Mouse (Mus musculus) forebrain, embryonic 15.5 days (tissue): Measurements from ENCODE around the gene Muc13. TPM values are rescaled to one million over a fixed set of nuclear protein-coding genes. Genes with fewer than 3 reads are reported as not detected.

ENCODE experiments used
- ATAC-seq: fragments of 200-750 bp; cut with Nextera tagmentation; replicated peaks from 2 replicates; pipeline ENCODE4 v1.8.0; 2017; ENCODE audit warnings: mild to moderate bottlenecking, moderate TSS enrichment, moderate library complexity
- H3K27ac ChIP-seq: fragments of 300-500 bp; sonication (generic); replicated peaks from 2 replicates; pipeline ENCODE4 v1.5.1; 2015; ENCODE audit warnings: mild to moderate bottlenecking, inconsistent platforms
- H3K27me3 ChIP-seq: fragments of 300-500 bp; sonication (generic); 2 replicates; pipeline ENCODE4 v1.6.1; 2015; ENCODE audit warnings: inconsistent platforms
- H3K36me3 ChIP-seq: fragments of 300-500 bp; sonication (generic); 2 replicates; pipeline ENCODE4 v1.6.1; 2015; ENCODE audit warnings: mild to moderate bottlenecking, inconsistent platforms
- H3K4me1 ChIP-seq: fragments of 300-500 bp; sonication (generic); 2 replicates; pipeline ENCODE4 v1.6.1; 2015; ENCODE audit warnings: inconsistent platforms
- H3K4me2 ChIP-seq: fragments of 300-500 bp; sonication (generic); replicated peaks from 2 replicates; pipeline ENCODE4 v1.6.1; 2015; ENCODE audit warnings: mild to moderate bottlenecking, inconsistent platforms
- H3K4me3 ChIP-seq: fragments of 300-500 bp; sonication (generic); 2 replicates; pipeline ENCODE4 v1.5.1; 2015; ENCODE audit warnings: mild to moderate bottlenecking, inconsistent platforms
- H3K9ac ChIP-seq: fragments of 300-500 bp; sonication (generic); replicated peaks from 2 replicates; pipeline ENCODE4 v1.6.1; 2015; ENCODE audit warnings: mild to moderate bottlenecking, inconsistent platforms
- H3K9me3 ChIP-seq: fragments of 300-500 bp; sonication (generic); 2 replicates; pipeline ENCODE4 v1.6.1; 2016; ENCODE audit warnings: inconsistent platforms
- WGBS: fragments of 180-500 bp; shearing (Covaris S2); methylation state at CpG from one replicate; pipeline ENCODE4 v1.1.7; 2015; ENCODE audit warnings: mixed read lengths; 5-methylcytosine and 5-hydroxymethylcytosine counted together
- polyA plus RNA-seq: library from polyadenylated mRNA; unstranded; fragments of >200 nt; fragmentation: Nextera tagmentation; extraction: Ambion mirVana; gene quantifications from 2 replicates; pipeline ENCODE4 v1.2.1, GENCODE M21; 2015

Muc13 gene
- polyA plus RNA-seq, 1 experiment from 2014 or later, result not detected

DNA sequence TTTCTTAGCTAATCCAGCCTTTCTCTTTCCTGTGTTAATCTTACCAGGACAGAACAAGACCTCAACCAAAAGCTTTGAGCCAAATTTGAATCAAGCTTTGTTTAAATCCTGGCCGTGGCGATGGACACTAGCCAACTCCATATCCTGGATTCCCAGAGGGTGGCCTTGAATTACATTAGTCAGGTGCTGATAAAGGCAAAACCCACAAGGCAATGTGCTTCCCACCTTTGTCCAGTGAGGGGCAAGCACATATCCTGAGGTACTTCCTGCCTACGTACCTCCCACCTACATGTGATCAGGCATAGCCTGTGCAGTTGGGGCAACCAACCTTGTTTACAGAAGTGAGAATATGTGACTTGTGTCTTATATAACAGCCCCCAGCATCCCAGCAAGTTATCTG is 18.9 kb upstream of the Muc13 start:
- WGBS, result 45% methylated on average over 3 of the region's 3 CpGs
- Histone ChIP-seq H3K9me3 (no peaks in the 10 kb centered on the region), H3K9ac (no peak overlapping the region), H3K36me3 (no peaks in the 10 kb centered on the region), H3K27ac (no peak overlapping the region), H3K4me2 (no peak overlapping the region), H3K4me1 (no peaks in the 10 kb centered on the region), H3K4me3 (no peak overlapping the region), H3K27me3 (no peaks in the 10 kb centered on the region)
- ATAC-seq, result no peak

DNA sequence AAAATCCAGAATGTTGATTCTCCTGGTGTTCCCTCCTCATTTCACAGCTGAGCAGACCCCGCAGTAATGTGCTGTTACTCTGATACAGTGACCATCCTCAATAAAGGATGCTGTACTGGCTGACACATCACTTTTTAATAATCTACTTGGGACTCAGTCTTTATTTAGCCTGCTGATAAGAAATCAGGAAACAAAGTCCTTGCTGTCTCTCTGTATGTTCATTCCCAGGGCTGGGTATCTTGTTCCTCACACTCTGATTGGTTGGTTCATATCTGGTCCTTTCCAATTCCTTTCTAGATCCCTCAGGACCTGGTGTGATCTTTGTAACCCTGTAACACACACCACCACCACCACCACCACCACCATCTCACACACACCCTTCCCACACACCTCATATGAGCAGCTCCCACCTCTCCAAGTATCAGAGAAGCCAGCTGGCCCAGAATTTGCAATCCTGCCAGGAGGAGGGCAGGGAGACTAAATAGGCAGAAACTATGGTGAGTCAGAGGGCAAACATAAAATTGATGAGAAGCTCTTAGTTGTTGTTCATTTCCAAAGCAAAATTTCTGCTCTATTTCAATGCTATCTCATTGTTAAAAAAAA is 18.0 kb upstream of the Muc13 start:
- Histone ChIP-seq H3K4me2 (no peak overlapping the region), H3K9ac (no peak overlapping the region), H3K27me3 (no peaks in the 10 kb centered on the region), H3K27ac (no peak overlapping the region), H3K4me3 (no peak overlapping the region), H3K9me3 (no peaks in the 10 kb centered on the region), H3K36me3 (no peaks in the 10 kb centered on the region), H3K4me1 (no peaks in the 10 kb centered on the region)
- 87% methylated on average over 1 of the region's 1 CpGs for WGBS
- ATAC-seq, result no peak

DNA sequence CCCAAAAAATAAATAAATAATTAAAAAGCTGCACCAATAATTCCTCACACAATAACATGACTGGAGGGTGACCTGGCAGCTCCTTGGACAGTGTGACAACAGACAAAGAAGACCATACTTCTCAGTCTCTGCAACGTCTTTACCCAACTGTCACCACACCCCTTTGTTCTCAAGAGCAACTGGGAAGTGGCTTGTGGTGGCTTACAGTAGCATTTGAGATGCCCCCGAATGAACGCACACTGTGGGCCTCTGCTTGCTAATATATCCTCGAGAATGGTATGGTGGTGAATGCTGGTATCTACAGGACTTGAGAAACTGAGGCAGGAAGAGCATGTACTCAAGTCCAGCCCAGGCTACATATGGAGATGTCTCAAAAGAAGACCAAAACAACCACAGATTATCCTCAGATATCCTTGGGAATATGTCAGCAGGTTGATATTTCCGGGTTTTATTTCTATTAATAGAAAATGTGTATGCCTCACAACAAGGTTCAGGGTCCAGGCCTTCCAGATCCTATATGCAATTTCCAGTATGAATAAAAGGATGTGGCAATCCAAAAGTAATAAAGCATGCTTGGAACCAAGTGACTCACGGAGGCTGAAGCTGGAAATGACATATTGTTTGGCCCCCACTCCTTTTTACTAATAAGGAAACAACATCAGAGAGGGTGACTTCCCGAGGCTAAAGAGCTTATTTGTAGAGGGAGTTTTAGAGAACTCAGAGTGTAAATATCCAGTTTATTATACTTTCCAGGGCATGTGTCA is 16.9 kb upstream of the Muc13 start:
- no peak overlapping the region for H3K9ac ChIP-seq
- no peak for ATAC-seq
- H3K4me2 ChIP-seq, result no peak overlapping the region
- H3K4me3 ChIP-seq, result no peak overlapping the region
- H3K27me3 ChIP-seq, result no peaks in the 10 kb centered on the region
- H3K4me1 ChIP-seq, result no peaks in the 10 kb centered on the region
- no peaks in the 10 kb centered on the region for H3K36me3 ChIP-seq
- no peaks in the 10 kb centered on the region for H3K9me3 ChIP-seq
- WGBS, result 82% methylated on average over 7 of the region's 7 CpGs
- H3K27ac ChIP-seq, result no peak overlapping the region

DNA sequence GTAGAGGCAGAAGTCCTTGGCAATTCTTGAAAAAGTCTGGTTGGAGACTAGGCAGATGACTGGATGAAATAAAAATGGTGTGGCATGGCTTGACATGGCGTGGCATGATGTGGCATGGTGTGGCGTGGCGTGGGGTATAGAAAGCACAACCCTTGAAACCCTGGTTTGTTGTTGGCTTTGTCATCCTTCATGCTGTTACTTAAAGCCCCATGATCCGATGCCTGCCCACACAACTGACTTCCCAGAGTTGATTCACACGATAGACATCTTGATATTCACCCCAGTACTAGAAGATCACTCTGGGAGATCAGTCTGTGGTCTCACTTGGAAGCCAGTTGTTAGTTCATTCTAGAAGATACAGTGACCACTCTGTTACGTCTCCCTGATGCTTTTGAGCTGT is 16.2 kb upstream of the Muc13 start:
- H3K9me3 ChIP-seq, result no peaks in the 10 kb centered on the region
- H3K9ac ChIP-seq, result no peak overlapping the region
- H3K4me1 ChIP-seq, result no peaks in the 10 kb centered on the region
- H3K27ac ChIP-seq, result no peak overlapping the region
- H3K4me3 ChIP-seq, result no peak overlapping the region
- H3K4me2 ChIP-seq, result no peak overlapping the region
- WGBS, result 90% methylated on average over 6 of the region's 6 CpGs
- ATAC-seq, result no peak
- no peaks in the 10 kb centered on the region for H3K27me3 ChIP-seq
- no peaks in the 10 kb centered on the region for H3K36me3 ChIP-seq

DNA sequence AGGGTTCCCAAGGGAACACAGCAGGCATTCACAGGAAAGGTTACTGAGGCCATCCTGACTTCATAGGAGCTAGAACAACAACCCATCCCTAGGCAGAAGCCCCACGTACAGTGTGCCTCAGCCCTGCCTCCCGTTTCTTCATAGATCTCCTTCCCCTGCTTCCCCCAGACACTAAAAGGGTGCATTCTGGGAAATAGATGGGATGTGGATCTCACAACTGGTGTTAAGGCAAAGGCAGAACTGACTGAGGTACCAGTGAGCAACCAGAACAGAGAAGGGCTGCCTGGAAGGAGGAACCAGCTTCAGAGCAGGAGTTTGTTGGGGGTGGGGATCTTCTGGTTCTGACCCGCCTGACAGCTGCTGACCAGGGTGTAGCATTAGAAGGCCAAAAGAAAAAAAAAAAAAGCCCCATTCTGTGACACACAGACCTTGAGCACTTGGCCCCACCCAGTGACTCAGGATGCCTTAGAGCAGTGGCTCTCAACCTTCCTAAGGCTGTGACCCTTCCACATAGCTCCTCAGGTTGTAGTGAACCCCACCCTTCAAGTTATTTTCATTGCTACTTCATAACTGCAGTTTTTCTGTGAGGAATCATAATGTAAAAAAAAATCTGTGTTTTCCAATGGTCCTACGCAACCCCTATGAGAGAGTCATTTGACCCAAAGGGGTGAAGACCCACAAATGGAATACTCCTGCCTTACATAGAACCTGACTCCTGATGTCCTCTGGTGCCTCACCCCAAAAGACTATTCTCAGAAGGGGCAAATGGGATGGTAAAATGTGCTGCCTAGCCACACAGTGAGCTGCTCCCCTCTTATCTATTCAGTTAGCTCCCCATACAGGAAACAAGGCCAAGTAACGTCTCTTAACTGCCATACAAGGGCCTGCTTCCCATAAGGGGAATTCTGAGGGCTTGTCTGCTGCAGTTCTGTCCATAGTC is 11.8 kb upstream of the Muc13 start:
- Histone ChIP-seq H3K4me3 (no peak overlapping the region), H3K36me3 (no peaks in the 10 kb centered on the region), H3K4me2 (no peak overlapping the region), H3K27ac (no peak overlapping the region), H3K4me1 (no peaks in the 10 kb centered on the region), H3K9me3 (no peaks in the 10 kb centered on the region), H3K27me3 (no peaks in the 10 kb centered on the region), H3K9ac (no peak overlapping the region)
- no peak for ATAC-seq
- 80% methylated on average over 5 of the region's 5 CpGs for WGBS

DNA sequence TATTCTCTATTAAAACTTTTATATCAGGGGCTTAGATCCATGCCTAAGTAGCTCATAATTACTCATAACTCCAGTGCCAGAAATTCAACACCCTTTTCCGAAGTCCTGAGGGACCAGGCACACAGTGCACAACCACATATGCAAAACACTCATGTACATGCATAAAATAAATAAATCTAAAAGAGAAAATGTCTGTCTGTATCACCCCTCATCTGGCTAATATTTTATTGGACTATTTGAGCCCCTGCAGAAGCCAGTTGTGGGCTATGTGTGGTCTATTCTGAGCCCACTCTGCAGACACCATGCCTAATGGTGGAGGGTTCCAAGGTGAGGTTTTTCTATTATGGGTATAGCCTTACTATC is 11.1 kb upstream of the Muc13 start:
- H3K4me3 ChIP-seq, result no peak overlapping the region
- ATAC-seq, result no peak
- no peaks in the 10 kb centered on the region for H3K9me3 ChIP-seq
- no peak overlapping the region for H3K4me2 ChIP-seq
- no peaks in the 10 kb centered on the region for H3K4me1 ChIP-seq
- H3K27ac ChIP-seq, result no peak overlapping the region
- 84% methylated on average over 1 of the region's 1 CpGs for WGBS
- H3K9ac ChIP-seq, result no peak overlapping the region
- H3K27me3 ChIP-seq, result no peaks in the 10 kb centered on the region
- no peaks in the 10 kb centered on the region for H3K36me3 ChIP-seq

DNA sequence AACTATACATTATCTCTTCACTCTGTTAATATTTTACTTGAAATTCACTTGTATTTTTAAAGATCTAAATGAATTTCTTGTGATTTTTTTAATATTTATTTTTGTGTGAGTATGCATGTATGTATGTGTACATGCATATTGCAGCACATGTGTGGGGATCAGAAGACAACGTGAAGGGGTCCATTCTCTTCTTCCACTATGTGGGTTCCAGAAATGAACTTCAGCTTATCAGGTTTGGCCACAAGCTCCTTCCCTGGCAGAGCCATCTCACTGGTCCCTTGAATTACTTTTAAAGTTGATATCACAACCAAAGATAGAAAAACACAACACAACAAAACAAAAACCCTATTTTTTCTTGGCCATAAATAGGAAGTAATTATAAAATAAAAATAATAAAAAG is 9.3 kb upstream of the Muc13 start:
- no peaks in the 10 kb centered on the region for H3K4me1 ChIP-seq
- H3K36me3 ChIP-seq, result no peaks in the 10 kb centered on the region
- H3K9ac ChIP-seq, result no peak overlapping the region
- H3K27ac ChIP-seq, result no peak overlapping the region
- ATAC-seq, result no peak
- WGBS, result 95% methylated on average over 1 of the region's 1 CpGs
- H3K9me3 ChIP-seq, result no peaks in the 10 kb centered on the region
- no peaks in the 10 kb centered on the region for H3K27me3 ChIP-seq
- H3K4me2 ChIP-seq, result no peak overlapping the region
- H3K4me3 ChIP-seq, result no peak overlapping the region

DNA sequence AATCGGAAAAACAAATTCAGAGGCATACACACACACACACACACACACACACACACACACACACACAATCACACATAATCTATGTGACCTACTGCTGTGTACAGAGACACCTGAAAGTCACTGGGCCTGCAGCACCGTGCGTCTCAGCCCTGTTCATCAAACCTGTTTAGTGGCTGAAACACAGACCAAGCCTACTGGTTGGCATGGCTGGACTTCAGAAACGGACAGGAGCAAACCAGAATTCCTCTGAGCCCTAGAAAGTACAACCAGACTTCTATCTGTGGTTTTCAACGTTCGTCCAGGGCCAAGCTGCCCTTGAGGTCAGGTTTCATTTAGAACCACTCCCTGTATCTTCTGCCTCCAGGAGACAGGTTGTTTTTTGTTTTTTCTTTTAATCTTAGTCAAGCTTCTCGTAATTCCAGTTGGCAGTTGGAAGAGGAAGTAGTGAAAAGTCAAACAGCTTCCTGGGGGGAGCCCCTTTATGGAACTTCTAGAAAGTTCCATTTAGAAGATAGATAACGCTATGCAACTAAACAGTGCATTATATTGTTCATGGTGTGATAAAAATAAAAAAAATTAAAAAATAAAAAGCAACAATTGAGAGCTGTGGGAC is 8.6 kb upstream of the Muc13 start:
- Histone ChIP-seq H3K4me2 (no peak overlapping the region), H3K36me3 (no peaks in the 10 kb centered on the region), H3K9ac (no peak overlapping the region), H3K4me3 (no peak overlapping the region), H3K27me3 (no peaks in the 10 kb centered on the region), H3K27ac (no peak overlapping the region), H3K9me3 (no peaks in the 10 kb centered on the region), H3K4me1 (no peaks in the 10 kb centered on the region)
- WGBS, result 80% methylated on average over 8 of the region's 8 CpGs
- no peak for ATAC-seq

DNA sequence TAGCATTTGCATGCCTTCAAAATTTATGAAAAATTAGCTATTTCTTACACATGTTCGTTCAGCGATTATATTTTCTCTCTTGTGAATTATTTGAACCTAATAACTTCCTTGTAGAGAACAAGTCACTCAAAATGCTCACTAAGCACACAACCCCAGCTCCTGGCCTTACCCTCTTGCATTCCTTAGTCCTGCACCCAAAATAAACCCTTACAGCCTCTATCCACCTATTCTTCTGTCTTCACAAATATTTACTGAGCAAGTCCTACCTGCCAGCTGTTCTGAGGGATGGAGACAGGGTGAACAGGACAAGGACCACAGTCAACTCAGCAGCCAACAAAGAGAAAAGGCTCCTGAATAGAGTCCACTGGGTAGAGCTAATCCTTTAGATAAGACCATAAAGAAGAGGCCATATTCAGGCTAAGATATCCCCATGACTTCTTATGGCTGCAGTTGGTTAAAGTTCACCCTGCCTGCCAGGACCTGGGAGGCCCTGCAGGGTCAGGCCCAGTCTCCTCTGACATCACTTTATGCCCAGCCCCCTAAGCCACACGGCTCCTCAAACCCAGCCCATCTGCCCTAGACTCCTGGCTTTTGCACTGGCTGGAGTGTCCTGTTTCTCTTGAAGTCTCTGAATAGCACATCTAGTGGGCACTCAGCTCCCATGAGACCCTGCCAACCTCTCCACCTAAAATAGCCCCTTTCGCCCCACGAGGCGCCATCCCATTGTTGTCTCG is 7.0 kb upstream of the Muc13 start:
- Histone ChIP-seq H3K9ac (no peak overlapping the region), H3K4me1 (no peaks in the 10 kb centered on the region), H3K9me3 (no peaks in the 10 kb centered on the region), H3K27me3 (no peaks in the 10 kb centered on the region), H3K4me2 (no peak overlapping the region), H3K4me3 (no peak overlapping the region), H3K27ac (no peak overlapping the region), H3K36me3 (no peaks in the 10 kb centered on the region)
- 75% methylated on average over 7 of the region's 7 CpGs for WGBS
- no peak for ATAC-seq

DNA sequence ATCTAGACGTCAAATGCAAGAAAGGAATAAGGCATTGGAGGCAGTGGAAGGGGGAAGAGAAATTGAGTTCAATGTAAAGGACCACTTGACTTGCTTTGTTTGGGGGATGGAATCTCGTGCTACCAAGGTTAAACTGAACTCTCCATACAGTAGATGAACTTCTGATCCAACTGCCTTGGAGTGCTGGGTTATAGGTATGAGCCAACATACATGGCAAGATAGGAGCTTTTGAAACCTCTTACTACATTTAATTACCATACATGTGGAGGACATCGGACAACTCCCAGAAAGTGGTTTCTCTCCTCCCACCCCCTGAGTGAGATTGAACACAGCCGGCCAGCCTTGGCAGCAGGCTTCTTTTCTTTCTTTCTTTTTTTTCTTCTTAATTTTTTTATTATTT is 1.3 kb downstream of the Muc13 start:
- ATAC-seq, result no peak
- H3K4me1 ChIP-seq, result no peaks in the 10 kb centered on the region
- H3K9ac ChIP-seq, result no peak overlapping the region
- H3K36me3 ChIP-seq, result no peaks in the 10 kb centered on the region
- no peaks in the 10 kb centered on the region for H3K27me3 ChIP-seq
- H3K9me3 ChIP-seq, result no peaks in the 10 kb centered on the region
- H3K27ac ChIP-seq, result no peak overlapping the region
- 81% methylated on average over 4 of the region's 4 CpGs for WGBS
- H3K4me3 ChIP-seq, result no peak overlapping the region
- no peak overlapping the region for H3K4me2 ChIP-seq

DNA sequence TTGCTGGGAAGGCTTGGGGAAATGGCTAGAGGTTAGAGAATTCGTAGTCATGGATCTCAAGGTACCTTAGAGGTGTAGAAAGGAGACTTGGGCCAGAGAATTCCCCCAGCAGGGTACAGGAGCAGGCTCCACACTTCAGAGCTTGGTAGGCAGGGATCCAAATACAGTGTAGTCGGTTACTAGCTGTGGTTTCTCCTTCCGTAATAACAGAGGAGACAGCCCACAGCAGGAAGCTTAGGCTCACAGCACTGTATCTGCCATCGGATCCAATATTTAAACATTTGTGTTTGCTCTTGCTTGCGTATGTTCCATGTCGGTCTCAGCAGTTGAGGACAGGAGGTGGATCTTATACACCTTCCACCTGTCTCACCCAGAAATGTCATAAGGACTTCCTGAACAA is 2.0 kb downstream of the Muc13 start:
- Histone ChIP-seq H3K27me3 (no peaks in the 10 kb centered on the region), H3K27ac (no peak overlapping the region), H3K36me3 (no peaks in the 10 kb centered on the region), H3K9me3 (no peaks in the 10 kb centered on the region), H3K4me3 (no peak overlapping the region), H3K4me2 (no peak overlapping the region), H3K9ac (no peak overlapping the region), H3K4me1 (no peaks in the 10 kb centered on the region)
- 88% methylated on average over 6 of the region's 6 CpGs for WGBS
- ATAC-seq, result no peak
